Mouse (Mus musculus): ENCODE measurements at regions not wholly inside any gene's neighbourhood (a gene's known extent, or its start where the extent isn't known, plus 50 kb on each side); places are given as distances from the start of the nearest gene placed in this dataset.

- H3K27me3 ChIP-seq (replicated peaks; ENCODE audit: control insufficient read depth, insufficient read depth, low read length) = no peaks in the 10 kb centered on the region
- H3K4me2 ChIP-seq (ENCODE audit: low read depth, low read length) = no peak overlapping the region
- no peak overlapping the region for H3K27ac ChIP-seq (ENCODE audit: low read length)
- WGBS = 93% methylated on average over 8 of the region's 8 CpGs
- no peak overlapping the region for H3K9ac ChIP-seq (ENCODE audit: low read depth, low read length)
- ATAC-seq = no peak
- H3K9me3 ChIP-seq (ENCODE audit: control insufficient read depth, low read length) = peaks cover 4% of the 10 kb centered on the region
- H3K4me3 ChIP-seq (ENCODE audit: low read length) = no peak overlapping the region
- H3K36me3 ChIP-seq (ENCODE audit: control insufficient read depth, insufficient read depth, low read length) = no peaks in the 10 kb centered on the region
- no peaks in the 10 kb centered on the region for H3K4me1 ChIP-seq (ENCODE audit: control insufficient read depth, insufficient read depth, low read length)
These were observed 745.1 kb upstream of the Gm19410 start for GRCm38 (mm10) chr8:35020480-35020879.

DNA sequence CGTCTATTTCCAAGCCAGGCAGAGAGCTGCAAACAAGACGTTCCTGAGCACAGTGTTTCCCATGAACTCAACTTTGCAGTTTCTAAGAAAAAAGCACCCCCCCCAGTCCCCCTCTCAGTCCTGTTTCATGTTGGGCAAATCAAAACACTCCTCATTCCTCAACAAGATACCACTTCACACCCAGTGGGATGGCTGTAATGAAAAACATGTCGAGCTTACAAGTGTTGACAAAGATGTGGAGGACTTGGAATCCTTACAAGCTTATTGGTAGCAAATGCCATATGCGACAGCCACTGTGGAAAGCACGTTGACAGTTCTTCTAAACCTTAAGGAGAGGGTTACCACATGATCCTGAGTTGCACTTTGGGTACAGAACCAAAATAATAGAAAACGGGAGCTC, 742.9 kb upstream of the Gm19410 start:
- Histone ChIP-seq H3K27ac (ENCODE audit: low read length) (no peak overlapping the region), H3K4me2 (ENCODE audit: low read depth, low read length) (no peak overlapping the region), H3K36me3 (ENCODE audit: control insufficient read depth, insufficient read depth, low read length) (no peaks in the 10 kb centered on the region), H3K4me1 (ENCODE audit: control insufficient read depth, insufficient read depth, low read length) (no peaks in the 10 kb centered on the region), H3K9ac (ENCODE audit: low read depth, low read length) (no peak overlapping the region), H3K27me3 (replicated peaks; ENCODE audit: control insufficient read depth, insufficient read depth, low read length) (no peaks in the 10 kb centered on the region), H3K4me3 (ENCODE audit: low read length) (no peak overlapping the region), H3K9me3 (ENCODE audit: control insufficient read depth, low read length) (peaks cover 4% of the 10 kb centered on the region)
- ATAC-seq = no peak
- WGBS = 67% methylated on average over 6 of the region's 6 CpGs

DNA sequence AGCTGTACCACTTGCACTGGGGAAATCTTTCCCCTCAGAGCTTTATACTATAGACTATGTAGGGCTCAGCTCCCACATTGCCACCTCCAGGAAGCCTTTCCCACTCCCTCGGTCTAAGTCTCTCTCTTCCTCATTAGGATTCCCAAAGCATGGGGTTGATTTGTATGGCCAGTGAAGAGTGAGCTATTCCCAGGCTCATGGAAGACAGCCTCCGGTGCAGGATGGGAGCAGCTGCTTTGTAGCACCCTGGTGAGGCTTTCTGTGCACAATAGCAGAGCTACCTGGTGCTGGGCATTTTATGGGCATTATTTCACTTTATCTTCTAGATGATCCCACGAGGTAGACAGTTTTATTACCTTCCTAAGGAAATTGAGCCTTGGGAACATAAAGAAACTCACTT, 717.8 kb upstream of the Gm19410 start:
- no peaks in the 10 kb centered on the region for H3K4me1 ChIP-seq (ENCODE audit: control insufficient read depth, insufficient read depth, low read length)
- H3K27ac ChIP-seq (ENCODE audit: low read length) = no peak overlapping the region
- H3K4me3 ChIP-seq (ENCODE audit: low read length) = no peak overlapping the region
- H3K27me3 ChIP-seq (replicated peaks; ENCODE audit: control insufficient read depth, insufficient read depth, low read length) = no peaks in the 10 kb centered on the region
- no peak overlapping the region for H3K4me2 ChIP-seq (ENCODE audit: low read depth, low read length)
- H3K9ac ChIP-seq (ENCODE audit: low read depth, low read length) = no peak overlapping the region
- 45% methylated on average over 3 of the region's 3 CpGs for WGBS
- ATAC-seq = no peak
- no peaks in the 10 kb centered on the region for H3K36me3 ChIP-seq (ENCODE audit: control insufficient read depth, insufficient read depth, low read length)
- H3K9me3 ChIP-seq (ENCODE audit: control insufficient read depth, low read length) = no peaks in the 10 kb centered on the region

- Histone ChIP-seq H3K4me1 (ENCODE audit: control insufficient read depth, insufficient read depth, low read length) (no peaks in the 10 kb centered on the region), H3K27ac (ENCODE audit: low read length) (no peak overlapping the region), H3K9ac (ENCODE audit: low read depth, low read length) (no peak overlapping the region), H3K4me2 (ENCODE audit: low read depth, low read length) (no peak overlapping the region), H3K4me3 (ENCODE audit: low read length) (no peak overlapping the region), H3K27me3 (replicated peaks; ENCODE audit: control insufficient read depth, insufficient read depth, low read length) (no peaks in the 10 kb centered on the region), H3K36me3 (ENCODE audit: control insufficient read depth, insufficient read depth, low read length) (no peaks in the 10 kb centered on the region), H3K9me3 (ENCODE audit: control insufficient read depth, low read length) (no peaks in the 10 kb centered on the region)
- 87% methylated on average over 4 of the region's 4 CpGs for WGBS
- no peak for ATAC-seq
These were observed 712.1 kb upstream of the Gm19410 start for GRCm38 (mm10) chr8:35053444-35053843.

DNA sequence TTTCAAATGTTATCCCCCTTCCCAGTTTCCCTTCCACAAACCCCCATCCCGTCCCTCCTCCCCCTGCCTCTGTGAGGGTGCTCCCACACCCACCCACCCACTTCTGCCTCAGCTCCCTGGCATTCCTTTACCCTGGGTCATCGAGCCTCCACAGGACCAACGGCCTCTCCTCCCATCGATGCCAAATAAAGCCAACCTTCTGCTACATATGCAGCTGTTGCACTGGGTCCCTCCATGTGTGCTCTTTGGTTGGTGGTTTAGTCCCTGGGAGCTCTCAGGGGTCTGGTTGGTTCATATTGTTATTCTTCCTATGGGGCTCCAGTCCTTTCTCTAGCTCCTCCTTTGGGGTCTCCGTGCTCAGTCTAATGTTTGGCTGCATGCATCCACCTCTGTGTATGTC, 704.5 kb upstream of the Gm19410 start:
- Histone ChIP-seq H3K4me2 (ENCODE audit: low read depth, low read length) (no peak overlapping the region), H3K27ac (ENCODE audit: low read length) (no peak overlapping the region), H3K9ac (ENCODE audit: low read depth, low read length) (no peak overlapping the region), H3K4me3 (ENCODE audit: low read length) (no peak overlapping the region), H3K4me1 (ENCODE audit: control insufficient read depth, insufficient read depth, low read length) (no peaks in the 10 kb centered on the region), H3K27me3 (replicated peaks; ENCODE audit: control insufficient read depth, insufficient read depth, low read length) (no peaks in the 10 kb centered on the region), H3K36me3 (ENCODE audit: control insufficient read depth, insufficient read depth, low read length) (no peaks in the 10 kb centered on the region), H3K9me3 (ENCODE audit: control insufficient read depth, low read length) (no peaks in the 10 kb centered on the region)
- no peak for ATAC-seq
- WGBS = 82% methylated on average over 5 of the region's 5 CpGs

DNA sequence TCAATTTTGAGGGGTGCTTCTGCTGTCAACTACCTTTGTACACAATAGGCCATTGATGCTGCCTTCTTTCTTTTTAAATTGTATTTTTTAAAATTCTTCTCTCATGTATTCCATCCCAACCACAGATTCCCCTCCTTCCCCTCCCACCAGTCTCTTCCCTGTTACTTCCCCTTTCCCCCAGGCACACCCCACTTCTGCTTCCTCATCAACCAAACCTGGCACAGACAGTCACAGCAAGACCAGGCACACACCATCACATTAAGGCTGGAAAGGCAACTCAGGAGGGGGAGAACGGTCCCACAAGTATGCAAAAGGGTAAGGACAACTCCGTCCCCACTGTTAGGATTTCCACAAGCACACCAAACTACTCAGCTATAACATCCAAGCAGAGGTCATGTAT, 697.4 kb upstream of the Gm19410 start:
- Histone ChIP-seq H3K27ac (ENCODE audit: low read length) (no peak overlapping the region), H3K36me3 (ENCODE audit: control insufficient read depth, insufficient read depth, low read length) (no peaks in the 10 kb centered on the region), H3K4me3 (ENCODE audit: low read length) (no peak overlapping the region), H3K9me3 (ENCODE audit: control insufficient read depth, low read length) (no peaks in the 10 kb centered on the region), H3K9ac (ENCODE audit: low read depth, low read length) (no peak overlapping the region), H3K4me2 (ENCODE audit: low read depth, low read length) (no peak overlapping the region), H3K27me3 (replicated peaks; ENCODE audit: control insufficient read depth, insufficient read depth, low read length) (no peaks in the 10 kb centered on the region), H3K4me1 (ENCODE audit: control insufficient read depth, insufficient read depth, low read length) (no peaks in the 10 kb centered on the region)
- WGBS = 88% methylated on average over 2 of the region's 2 CpGs
- ATAC-seq = no peak

- WGBS = 75% methylated on average over 7 of the region's 7 CpGs
- Histone ChIP-seq H3K9ac (ENCODE audit: low read depth, low read length) (no peak overlapping the region), H3K36me3 (ENCODE audit: control insufficient read depth, insufficient read depth, low read length) (no peaks in the 10 kb centered on the region), H3K4me3 (ENCODE audit: low read length) (no peak overlapping the region), H3K9me3 (ENCODE audit: control insufficient read depth, low read length) (no peaks in the 10 kb centered on the region), H3K27me3 (replicated peaks; ENCODE audit: control insufficient read depth, insufficient read depth, low read length) (no peaks in the 10 kb centered on the region), H3K4me1 (ENCODE audit: control insufficient read depth, insufficient read depth, low read length) (no peaks in the 10 kb centered on the region), H3K4me2 (ENCODE audit: low read depth, low read length) (no peak overlapping the region), H3K27ac (ENCODE audit: low read length) (no peak overlapping the region)
- ATAC-seq = no peak
These were observed 695.2 kb upstream of the Gm19410 start for GRCm38 (mm10) chr8:35070246-35070989.

GRCm38 (mm10) chr8:35075971-35076370, 689.6 kb upstream of the Gm19410 start:
- Histone ChIP-seq H3K27ac (ENCODE audit: low read length) (no peak overlapping the region), H3K36me3 (ENCODE audit: control insufficient read depth, insufficient read depth, low read length) (no peaks in the 10 kb centered on the region), H3K4me1 (ENCODE audit: control insufficient read depth, insufficient read depth, low read length) (no peaks in the 10 kb centered on the region), H3K9ac (ENCODE audit: low read depth, low read length) (no peak overlapping the region), H3K4me2 (ENCODE audit: low read depth, low read length) (no peak overlapping the region), H3K9me3 (ENCODE audit: control insufficient read depth, low read length) (no peaks in the 10 kb centered on the region), H3K4me3 (ENCODE audit: low read length) (no peak overlapping the region), H3K27me3 (replicated peaks; ENCODE audit: control insufficient read depth, insufficient read depth, low read length) (no peaks in the 10 kb centered on the region)
- WGBS = 83% methylated on average over 10 of the region's 10 CpGs
- ATAC-seq = no peak

- Histone ChIP-seq H3K36me3 (ENCODE audit: control insufficient read depth, insufficient read depth, low read length) (no peaks in the 10 kb centered on the region), H3K9me3 (ENCODE audit: control insufficient read depth, low read length) (no peaks in the 10 kb centered on the region), H3K27me3 (replicated peaks; ENCODE audit: control insufficient read depth, insufficient read depth, low read length) (no peaks in the 10 kb centered on the region), H3K4me3 (ENCODE audit: low read length) (no peak overlapping the region), H3K4me2 (ENCODE audit: low read depth, low read length) (no peak overlapping the region), H3K9ac (ENCODE audit: low read depth, low read length) (no peak overlapping the region), H3K27ac (ENCODE audit: low read length) (no peak overlapping the region), H3K4me1 (ENCODE audit: control insufficient read depth, insufficient read depth, low read length) (no peaks in the 10 kb centered on the region)
- WGBS = 43% methylated on average over 1 of the region's 1 CpGs
- ATAC-seq = no peak
These were observed 682.4 kb upstream of the Gm19410 start for GRCm38 (mm10) chr8:35083161-35083560.

DNA sequence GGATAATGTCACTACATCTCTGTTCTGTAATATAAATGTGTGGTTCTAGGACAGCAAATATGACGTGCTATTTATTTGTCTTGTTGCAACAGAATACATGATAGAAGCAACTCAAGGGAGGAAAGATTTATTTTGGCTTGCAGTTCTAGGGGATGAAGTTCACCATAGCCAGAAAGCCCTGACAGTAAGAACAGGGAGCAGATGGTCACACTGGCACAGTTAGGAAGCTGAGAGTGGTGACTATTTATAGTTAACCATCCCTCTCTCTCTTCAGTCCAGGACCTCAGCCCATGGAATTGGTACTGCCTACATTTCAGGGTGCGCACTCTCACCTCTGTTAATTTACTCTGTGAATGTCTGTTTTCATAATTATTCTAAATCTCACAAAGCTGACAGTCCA, 678.5 kb upstream of the Gm19410 start:
- no peaks in the 10 kb centered on the region for H3K9me3 ChIP-seq (ENCODE audit: control insufficient read depth, low read length)
- no peak for ATAC-seq
- 93% methylated on average over 2 of the region's 2 CpGs for WGBS
- H3K27me3 ChIP-seq (replicated peaks; ENCODE audit: control insufficient read depth, insufficient read depth, low read length) = no peaks in the 10 kb centered on the region
- H3K9ac ChIP-seq (ENCODE audit: low read depth, low read length) = no peak overlapping the region
- H3K36me3 ChIP-seq (ENCODE audit: control insufficient read depth, insufficient read depth, low read length) = no peaks in the 10 kb centered on the region
- H3K4me2 ChIP-seq (ENCODE audit: low read depth, low read length) = no peak overlapping the region
- H3K4me1 ChIP-seq (ENCODE audit: control insufficient read depth, insufficient read depth, low read length) = no peaks in the 10 kb centered on the region
- no peak overlapping the region for H3K27ac ChIP-seq (ENCODE audit: low read length)
- no peak overlapping the region for H3K4me3 ChIP-seq (ENCODE audit: low read length)

All from intestine, embryonic 16.5 days (tissue).